Mouse (Mus musculus): ENCODE measurements around the gene Supt5. TPM values are rescaled to one million over a fixed set of nuclear protein-coding genes. Genes with fewer than 3 reads are reported as not detected.

Gene Supt5
- polyA plus RNA-seq, 2 experiments, result 76.2 to 116 TPM

DNA sequence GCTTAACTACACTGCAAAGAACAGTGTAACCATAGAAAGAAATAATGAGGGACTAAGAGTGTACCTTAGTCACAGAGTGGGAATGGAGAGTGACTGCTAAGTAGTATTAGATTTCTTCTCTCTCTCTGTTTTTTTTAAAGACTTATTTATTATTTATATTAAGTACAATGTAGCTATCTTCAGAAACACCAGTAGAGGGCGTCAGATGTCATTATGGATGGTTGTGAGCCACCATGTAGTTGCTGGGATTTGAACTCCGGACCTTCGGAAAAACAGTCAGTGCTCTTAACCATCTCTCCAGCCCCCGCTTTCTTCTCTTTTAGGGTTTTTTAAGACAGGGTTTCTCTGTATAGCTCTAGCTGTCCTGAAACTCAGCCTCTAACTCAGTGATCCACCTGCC, 12.1 kb downstream of the Supt5 start:
- Histone ChIP-seq H3K36me3 (ENCODE audit: control insufficient read depth, insufficient read depth, low read length) (peaks cover 94% of the 10 kb centered on the region), H3K4me1 (ENCODE audit: control insufficient read depth, insufficient read depth, low read length) (no peaks in the 10 kb centered on the region), H3K27me3 (ENCODE audit: control insufficient read depth, insufficient read depth, low read length) (no peaks in the 10 kb centered on the region), H3K9ac (ENCODE audit: low read depth, low read length, severe bottlenecking) (no peak overlapping the region), H3K9me3 (ENCODE audit: control insufficient read depth, low read length) (no peaks in the 10 kb centered on the region), H3K27ac (replicated peaks; ENCODE audit: low read depth, low read length) (no peak overlapping the region), H3K4me2 (replicated peaks; ENCODE audit: low read depth, low read length, severe bottlenecking) (no peak overlapping the region), H3K4me3 (replicated peaks; ENCODE audit: low read length) (no peak overlapping the region)
- 81% methylated on average over 4 of the region's 4 CpGs for WGBS
- DNase-seq (ENCODE audit: low spot score), result no peak
- no peak for TF ChIP-seq POLR2A (IDR thresholded peaks at IDR 0.05; ENCODE audit: borderline replicate concordance, extremely low read depth, insufficient read depth, insufficient read length)
- no peak for ATAC-seq (ENCODE audit: low FRiP score, low read depth)

DNA sequence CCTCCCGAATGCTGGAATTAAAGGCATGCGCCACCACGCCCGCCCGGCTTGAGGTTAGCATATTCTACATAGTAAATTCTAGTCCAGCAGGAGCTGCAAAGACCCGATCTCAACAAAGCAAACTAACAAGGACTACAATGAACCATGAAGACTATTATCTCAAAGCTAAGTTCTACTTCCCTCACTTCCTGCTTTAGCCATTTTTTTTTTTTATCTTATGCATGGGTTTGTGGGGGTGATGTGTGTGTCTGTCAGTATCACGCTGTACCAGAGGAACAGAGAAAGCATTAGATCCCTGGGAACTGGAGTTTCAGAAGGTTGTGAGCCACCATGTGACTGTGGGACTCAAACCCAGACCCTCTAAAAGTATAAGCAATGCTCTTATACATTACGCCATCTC, 13.3 kb downstream of the Supt5 start:
- H3K4me2 ChIP-seq (replicated peaks; ENCODE audit: low read depth, low read length, severe bottlenecking), result no peak overlapping the region
- DNase-seq (ENCODE audit: low spot score) (no peak), ATAC-seq (ENCODE audit: low FRiP score, low read depth) (no peak)
- no peak overlapping the region for H3K9ac ChIP-seq (ENCODE audit: low read depth, low read length, severe bottlenecking)
- no peaks in the 10 kb centered on the region for H3K4me1 ChIP-seq (ENCODE audit: control insufficient read depth, insufficient read depth, low read length)
- no peak for TF ChIP-seq POLR2A (IDR thresholded peaks at IDR 0.05; ENCODE audit: borderline replicate concordance, extremely low read depth, insufficient read depth, insufficient read length)
- no peak overlapping the region for H3K27ac ChIP-seq (replicated peaks; ENCODE audit: low read depth, low read length)
- peaks cover 93% of the 10 kb centered on the region for H3K36me3 ChIP-seq (ENCODE audit: control insufficient read depth, insufficient read depth, low read length)
- no peak overlapping the region for H3K4me3 ChIP-seq (replicated peaks; ENCODE audit: low read length)
- 96% methylated on average over 8 of the region's 8 CpGs for WGBS
- no peaks in the 10 kb centered on the region for H3K27me3 ChIP-seq (ENCODE audit: control insufficient read depth, insufficient read depth, low read length)
- no peaks in the 10 kb centered on the region for H3K9me3 ChIP-seq (ENCODE audit: control insufficient read depth, low read length)

DNA sequence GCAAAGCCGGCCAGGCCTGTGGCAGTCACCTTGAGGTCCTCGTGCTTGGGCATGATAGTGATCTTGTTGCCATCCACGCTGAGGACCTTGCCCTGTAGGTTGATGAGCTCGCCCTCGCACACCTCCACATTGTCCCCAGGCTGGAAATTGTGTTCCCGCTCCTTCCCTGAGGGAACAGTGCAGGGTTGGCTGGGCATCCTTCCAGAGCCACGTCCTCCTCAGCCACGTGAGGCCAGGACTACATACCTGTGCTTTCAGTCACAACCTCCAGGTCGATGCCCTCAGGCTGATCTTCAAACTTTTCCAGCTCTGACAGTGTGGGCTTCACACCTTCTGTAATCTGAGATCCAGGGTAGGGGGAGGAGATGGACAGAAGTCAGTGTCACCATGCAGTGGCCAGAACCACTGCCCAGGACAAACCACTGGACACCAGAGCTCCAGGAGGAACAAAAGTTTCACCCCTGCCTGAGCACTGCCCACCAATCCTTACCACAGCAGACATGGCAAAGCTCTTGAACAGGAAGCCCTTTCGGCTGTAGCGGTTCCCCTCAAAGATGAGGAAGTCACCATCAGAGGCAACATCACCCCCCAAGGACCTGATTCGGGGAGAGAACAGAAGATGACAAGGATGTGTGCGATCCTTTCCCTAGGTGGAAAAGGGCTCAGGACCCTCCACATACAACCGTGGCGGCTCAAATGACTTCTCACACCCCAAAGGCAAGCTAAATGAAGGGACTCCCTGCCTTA, 16.4 kb downstream of the Supt5 start:
- Histone ChIP-seq H3K4me1 (ENCODE audit: control insufficient read depth, insufficient read depth, low read length) (no peaks in the 10 kb centered on the region), H3K4me2 (replicated peaks; ENCODE audit: low read depth, low read length, severe bottlenecking) (no peak overlapping the region), H3K4me3 (replicated peaks; ENCODE audit: low read length) (no peak overlapping the region), H3K9me3 (ENCODE audit: control insufficient read depth, low read length) (no peaks in the 10 kb centered on the region), H3K27me3 (ENCODE audit: control insufficient read depth, insufficient read depth, low read length) (no peaks in the 10 kb centered on the region), H3K36me3 (ENCODE audit: control insufficient read depth, insufficient read depth, low read length) (peaks cover 98% of the 10 kb centered on the region), H3K9ac (ENCODE audit: low read depth, low read length, severe bottlenecking) (no peak overlapping the region), H3K27ac (replicated peaks; ENCODE audit: low read depth, low read length) (no peak overlapping the region)
- no peak for TF ChIP-seq POLR2A (IDR thresholded peaks at IDR 0.05; ENCODE audit: borderline replicate concordance, extremely low read depth, insufficient read depth, insufficient read length)
- ATAC-seq (ENCODE audit: low FRiP score, low read depth) (no peak), DNase-seq (ENCODE audit: low spot score) (no peak)
- 94% methylated on average over 15 of the region's 15 CpGs for WGBS

DNA sequence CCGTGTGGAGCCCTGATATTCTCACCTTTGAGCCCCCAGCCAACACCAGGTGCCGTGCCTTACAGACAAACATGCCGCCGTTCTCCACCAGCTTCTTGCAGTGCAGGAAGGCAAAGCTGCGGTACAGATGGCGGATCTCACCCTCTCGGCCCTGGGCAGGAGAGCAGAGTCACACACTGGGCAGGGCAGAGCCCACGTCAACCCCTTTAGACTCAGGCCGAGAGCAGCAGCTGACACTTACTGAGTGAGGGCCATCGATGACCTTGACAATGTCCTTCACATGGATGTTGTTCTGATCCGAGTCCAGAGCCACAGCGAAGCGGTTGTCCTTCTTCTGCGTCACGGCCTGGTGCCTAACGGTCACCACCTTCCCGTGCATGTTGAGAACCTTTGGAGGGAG, 19.8 kb downstream of the Supt5 start:
- TF ChIP-seq POLR2A (IDR thresholded peaks at IDR 0.05; ENCODE audit: borderline replicate concordance, extremely low read depth, insufficient read depth, insufficient read length), result no peak
- DNase-seq (ENCODE audit: low spot score), result no peak
- no peaks in the 10 kb centered on the region for H3K9me3 ChIP-seq (ENCODE audit: control insufficient read depth, low read length)
- H3K27ac ChIP-seq (replicated peaks; ENCODE audit: low read depth, low read length), result no peak overlapping the region
- H3K4me2 ChIP-seq (replicated peaks; ENCODE audit: low read depth, low read length, severe bottlenecking), result no peak overlapping the region
- peaks cover 95% of the 10 kb centered on the region for H3K36me3 ChIP-seq (ENCODE audit: control insufficient read depth, insufficient read depth, low read length)
- no peak overlapping the region for H3K9ac ChIP-seq (ENCODE audit: low read depth, low read length, severe bottlenecking)
- no peak for ATAC-seq (ENCODE audit: low FRiP score, low read depth)
- 95% methylated on average over 17 of the region's 17 CpGs for WGBS
- no peaks in the 10 kb centered on the region for H3K27me3 ChIP-seq (ENCODE audit: control insufficient read depth, insufficient read depth, low read length)
- H3K4me3 ChIP-seq (replicated peaks; ENCODE audit: low read length), result no peak overlapping the region
- H3K4me1 ChIP-seq (ENCODE audit: control insufficient read depth, insufficient read depth, low read length), result no peaks in the 10 kb centered on the region

DNA sequence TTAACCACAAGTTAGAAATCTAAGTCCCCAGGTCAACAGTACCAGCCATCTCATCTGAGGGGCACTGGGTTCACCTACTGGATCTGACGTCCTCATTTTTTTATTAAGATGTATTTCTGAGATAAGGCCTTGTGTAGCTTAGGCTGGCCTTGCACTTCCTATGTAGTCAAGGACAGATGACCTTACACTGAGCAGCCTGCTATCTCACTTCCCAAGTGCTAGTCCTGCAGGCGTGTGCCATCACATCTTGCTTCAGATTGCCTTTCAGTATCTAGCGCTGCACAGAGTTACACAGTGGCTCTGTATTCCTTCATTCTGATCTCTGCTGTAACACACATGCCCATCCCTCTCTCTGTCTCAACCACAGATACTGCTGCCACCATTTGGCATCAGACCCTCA, 20.5 kb downstream of the Supt5 start:
- Histone ChIP-seq H3K27ac (replicated peaks; ENCODE audit: low read depth, low read length) (no peak overlapping the region), H3K9me3 (ENCODE audit: control insufficient read depth, low read length) (no peaks in the 10 kb centered on the region), H3K27me3 (ENCODE audit: control insufficient read depth, insufficient read depth, low read length) (no peaks in the 10 kb centered on the region), H3K9ac (ENCODE audit: low read depth, low read length, severe bottlenecking) (no peak overlapping the region), H3K4me2 (replicated peaks; ENCODE audit: low read depth, low read length, severe bottlenecking) (no peak overlapping the region), H3K4me1 (ENCODE audit: control insufficient read depth, insufficient read depth, low read length) (no peaks in the 10 kb centered on the region), H3K36me3 (ENCODE audit: control insufficient read depth, insufficient read depth, low read length) (peaks cover 88% of the 10 kb centered on the region), H3K4me3 (replicated peaks; ENCODE audit: low read length) (no peak overlapping the region)
- no peak for TF ChIP-seq POLR2A (IDR thresholded peaks at IDR 0.05; ENCODE audit: borderline replicate concordance, extremely low read depth, insufficient read depth, insufficient read length)
- 86% methylated on average over 3 of the region's 3 CpGs for WGBS
- no peak for DNase-seq (ENCODE audit: low spot score)
- no peak for ATAC-seq (ENCODE audit: low FRiP score, low read depth)

Measured in limb, embryonic 14.5 days (tissue).